Mouse (Mus musculus) G1E (cell line): ENCODE data around the gene Tceal5. TPM values are rescaled to one million over a fixed set of nuclear protein-coding genes. Genes with fewer than 3 reads are reported as not detected.
"Not testable (repeated sequence)": the region's sequence is repeated elsewhere in the genome, so short reads cannot be mapped to it uniquely, and the experiment has no call there.

Source experiments
- ATAC-seq: 2 replicates; pipeline ENCODE4 v1.8.0; 2016; ENCODE audit warnings: mild to moderate bottlenecking; ENCODE audit not compliant: insufficient number of reproducible peaks, poor library complexity, low FRiP score, severe bottlenecking; ENCODE audit errors: extremely low read depth
- DNase-seq: peaks from one replicate; pipeline ENCODE4 v3.0.0; 2012; ENCODE audit warnings: low spot score
- H3K27me3 ChIP-seq: 2 replicates; pipeline ENCODE4 v1.6.1; 2012; ENCODE audit warnings: mild to moderate bottlenecking, low read length, inconsistent platforms; ENCODE audit not compliant: insufficient read depth
- H3K36me3 ChIP-seq: replicated peaks from 2 replicates; pipeline ENCODE3; 2012; ENCODE audit warnings: mild to moderate bottlenecking, inconsistent platforms
- H3K4me1 ChIP-seq: 2 replicates; pipeline ENCODE4 v1.6.1; 2012; ENCODE audit warnings: low read depth, low read length, inconsistent platforms, mixed read lengths; ENCODE audit not compliant: insufficient read depth
- H3K4me3 ChIP-seq: 2 replicates; pipeline ENCODE4 v1.5.1; 2012; ENCODE audit warnings: low read depth, mild to moderate bottlenecking, inconsistent platforms, low read length, moderate library complexity, mixed read lengths
- H3K9me3 ChIP-seq: replicated peaks from 2 replicates; pipeline ENCODE4 v1.6.1; 2012; ENCODE audit warnings: inconsistent platforms
- CTCF ChIP-seq: IDR thresholded peaks from 2 replicates; pipeline ENCODE4 v1.5.1; 2012; ENCODE audit warnings: low read depth, low read length, inconsistent platforms, mixed read lengths
- GATA1 ChIP-seq: IDR thresholded peaks from 2 replicates; pipeline ENCODE4 v1.6.1; 2012; ENCODE audit warnings: borderline replicate concordance, low read length, inconsistent platforms, mixed read lengths
- GATA2 ChIP-seq: IDR thresholded peaks from 2 replicates; pipeline ENCODE4 v1.6.1; 2012; ENCODE audit warnings: low read depth, low read length, inconsistent platforms, borderline replicate concordance
- POLR2AphosphoS5 ChIP-seq: IDR thresholded peaks from 2 replicates; pipeline ENCODE4 v1.6.1; 2012; ENCODE audit warnings: low read depth, low read length, inconsistent platforms; ENCODE audit not compliant: insufficient replicate concordance
- TAL1 ChIP-seq: conservative IDR thresholded peaks from 2 replicates; pipeline ENCODE4 v1.6.1; 2012; ENCODE audit warnings: low read depth, low read length, inconsistent platforms, mixed read lengths
- polyA plus RNA-seq: library from polyadenylated mRNA; stranded (reverse); fragments of >175 nt; gene quantifications from 2 replicates; pipeline ENCODE4 v1.2.3, GENCODE M21; 2012
- total RNA-seq, 2 experiments: library from RNA; stranded (forward) in 1 of 2; stranded (reverse) in 1 of 2; fragments of 200-1000 nt in 1 of 2; fragments of >200 nt in 1 of 2; fragmentation: Nextera tagmentation in 1 of 2; gene quantifications; 2 replicates each; pipeline ENCODE4 v1.2.3; 2014 to 2017

Gene Tceal5
- total and polyA plus RNA-seq, 3 experiments: 0.93 to 12.3 (median 3.6) TPM

GRCm38 (mm10) chrX:136243181-136243580 lies 39.5 kb upstream of the Tceal5 start:
- Histone ChIP-seq H3K27me3 (no peaks in the 10 kb centered on the region), H3K36me3 (peaks cover 14% of the 10 kb centered on the region), H3K4me1 (0 out of 2 replicates have a peak, but pooled peaks cover 6% of the 10 kb centered on the region), H3K9me3 (no peaks in the 10 kb centered on the region), H3K4me3 (no peak overlapping the region)
- no peak for TF ChIP-seq GATA2
- no peak for TF ChIP-seq TAL1
- no peak for TF ChIP-seq GATA1
- TF ChIP-seq POLR2AphosphoS5: no peak
- no peak for TF ChIP-seq CTCF
- DNase-seq (no peak), ATAC-seq (no peak)

DNA sequence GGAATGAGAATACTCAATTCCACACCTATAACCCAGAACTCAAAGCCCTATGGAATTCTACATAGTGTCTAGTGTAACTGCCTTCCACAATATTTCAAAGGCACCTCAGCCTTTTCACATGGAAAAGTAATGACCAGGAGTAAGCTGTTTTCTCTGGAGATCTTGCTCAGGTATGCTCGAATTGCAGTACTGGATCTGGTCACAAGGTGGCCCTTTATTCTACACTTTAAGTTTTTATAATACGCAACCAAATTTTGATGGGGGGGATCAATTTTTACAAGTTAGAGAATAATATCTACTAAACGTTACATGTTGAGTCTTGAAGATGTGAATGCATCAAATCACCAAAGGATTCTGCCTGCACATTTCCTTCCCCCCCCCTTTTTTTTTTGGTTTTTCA lies 34.4 kb upstream of the Tceal5 start:
- ATAC-seq: no peak
- H3K4me3 ChIP-seq: no peak overlapping the region

DNA sequence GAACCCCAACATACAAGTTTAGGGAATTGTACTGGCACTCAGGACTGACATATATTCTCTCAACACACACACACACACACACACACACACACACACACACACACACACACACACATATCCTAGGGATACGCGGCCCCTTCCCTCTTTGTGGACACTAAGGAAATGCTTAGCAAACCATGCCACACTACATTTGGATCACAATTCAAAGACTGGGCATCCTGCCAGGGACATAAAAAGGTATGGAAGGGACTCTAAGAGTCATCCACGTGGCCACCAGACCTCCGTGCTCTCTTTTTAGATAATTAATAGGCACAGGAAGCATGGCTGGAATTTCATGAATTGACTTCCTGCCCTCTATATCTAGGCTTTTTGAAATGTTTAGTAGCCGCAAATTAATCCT lies 24.1 kb upstream of the Tceal5 start:
- no peaks in the 10 kb centered on the region for H3K27me3 ChIP-seq
- H3K4me1 ChIP-seq: peaks cover 7% of the 10 kb centered on the region
- no peak overlapping the region for H3K4me3 ChIP-seq
- H3K36me3 ChIP-seq: no peaks in the 10 kb centered on the region
- DNase-seq (no peak), ATAC-seq (no peak)
- TF ChIP-seq TAL1: no peak
- TF ChIP-seq POLR2AphosphoS5: no peak
- TF ChIP-seq GATA1: no peak
- no peak for TF ChIP-seq CTCF
- no peak for TF ChIP-seq GATA2
- no peaks in the 10 kb centered on the region for H3K9me3 ChIP-seq

More for the DNA sequence above, 34.4 kb upstream of the Tceal5 start:
- no peaks in the 10 kb centered on the region for H3K9me3 ChIP-seq
- TF ChIP-seq TAL1 (no peak), CTCF (no peak)
- no peaks in the 10 kb centered on the region for H3K27me3 ChIP-seq
- H3K4me1 ChIP-seq: peaks cover 7% of the 10 kb centered on the region
- no peak for DNase-seq
- no peaks in the 10 kb centered on the region for H3K36me3 ChIP-seq

DNA sequence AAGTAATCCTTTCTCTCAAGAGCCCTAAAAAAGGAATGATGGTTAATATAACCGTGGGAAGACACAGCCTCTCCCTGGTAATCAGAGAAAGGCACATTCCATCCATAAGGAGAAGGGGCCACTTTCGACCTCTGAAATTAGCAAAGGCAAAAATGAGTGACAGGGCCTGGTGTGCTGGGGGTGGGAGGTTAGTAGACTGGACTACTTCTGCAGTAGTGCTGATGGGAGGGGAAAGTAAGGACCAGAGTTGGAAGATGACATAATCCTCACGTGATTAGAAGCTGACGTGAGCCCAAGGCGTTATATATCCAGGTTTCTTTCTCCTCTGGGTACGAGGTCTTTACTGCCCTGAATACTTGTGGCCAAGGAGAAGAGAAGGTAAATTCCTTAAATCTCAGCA lies 20.0 kb upstream of the Tceal5 start:
- H3K27me3 ChIP-seq: no peaks in the 10 kb centered on the region

GRCm38 (mm10) chrX:136216303-136216702 lies 12.6 kb upstream of the Tceal5 start:
- ATAC-seq: no peak
- Histone ChIP-seq H3K27me3 (no peaks in the 10 kb centered on the region), H3K4me1 (no peaks in the 10 kb centered on the region), H3K4me3 (no peak overlapping the region), H3K9me3 (no peaks in the 10 kb centered on the region), H3K36me3 (no peaks in the 10 kb centered on the region)
- DNase-seq: no peak
- TF ChIP-seq TAL1 (no peak), GATA2 (no peak), CTCF (no peak), GATA1 (no peak), POLR2AphosphoS5 (no peak)

More for the DNA sequence above, 20.0 kb upstream of the Tceal5 start:
- H3K4me3 ChIP-seq: no peak overlapping the region
- DNase-seq (no peak), ATAC-seq (no peak)
- peaks cover 3% of the 10 kb centered on the region for H3K4me1 ChIP-seq
- no peaks in the 10 kb centered on the region for H3K9me3 ChIP-seq
- TF ChIP-seq CTCF: no peak
- no peak for TF ChIP-seq GATA1
- TF ChIP-seq TAL1: no peak
- H3K36me3 ChIP-seq: no peaks in the 10 kb centered on the region

DNA sequence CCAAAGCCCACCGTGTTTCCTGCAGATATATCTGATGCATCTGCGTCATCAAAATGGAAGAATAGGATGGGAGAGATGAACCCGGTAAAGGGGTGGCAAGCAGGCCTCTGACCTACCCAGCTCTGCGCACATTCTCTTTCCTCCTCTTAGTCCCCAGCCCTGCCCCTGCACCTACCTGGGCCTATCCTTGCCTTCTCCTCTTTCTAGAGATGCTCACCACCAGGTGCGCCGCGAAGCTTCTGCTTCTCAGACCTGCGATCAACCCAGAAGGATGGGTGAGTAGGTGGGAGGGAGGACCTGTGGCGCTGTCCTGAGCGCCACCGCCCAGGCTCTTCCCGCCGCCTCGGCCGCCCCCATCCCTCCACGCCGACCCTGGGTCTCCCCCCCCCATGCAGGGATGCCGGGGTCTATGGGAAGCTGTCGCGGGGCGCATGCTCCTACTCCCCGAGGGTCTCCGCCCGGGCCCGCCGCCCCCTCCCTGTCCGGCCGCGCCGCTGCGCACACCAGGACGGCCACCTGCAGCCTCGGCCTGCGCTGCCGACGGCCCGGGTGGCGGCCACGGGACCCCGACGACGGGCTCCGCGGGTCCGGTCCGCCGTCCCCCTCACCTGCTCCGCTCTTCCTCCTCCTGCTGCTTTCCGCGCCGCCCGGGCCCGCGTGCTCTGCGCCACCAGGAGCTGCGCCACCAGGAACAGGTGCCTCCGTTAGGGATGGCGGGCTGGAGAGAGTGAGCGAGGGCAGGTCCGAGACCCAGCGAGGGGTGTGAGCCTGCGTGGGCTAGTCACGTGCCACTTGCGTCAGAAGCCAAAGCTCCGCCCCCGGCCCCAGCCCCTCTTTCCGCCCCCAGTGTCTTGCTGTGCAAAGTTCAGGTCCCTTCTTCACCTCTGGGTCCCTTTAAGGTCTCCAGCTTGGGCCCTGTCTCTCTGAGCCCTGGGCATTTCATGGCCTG lies 11.3 kb upstream of the Tceal5 start, which contains the start of the genes Tceal7 and Bex1:
Gene Tceal7, plus strand, starts transcription at position 51 of the 949 bp plus-strand sequence.
Gene Bex1, minus strand, starts transcription at position 785 of the 949 bp plus-strand sequence.
- ATAC-seq, H3K9me3 ChIP-seq, H3K36me3 ChIP-seq, DNase-seq, H3K4me1 ChIP-seq, H3K27me3 ChIP-seq: not testable (repeated sequence)
- peak within 1 kb of the TSS; percentile 38; the same call in 1 of the 2 replicates for H3K4me3 ChIP-seq
